Mouse (Mus musculus) forebrain, embryonic 15.5 days (tissue): ENCODE data around the gene Tdgf1. TPM values are rescaled to one million over a fixed set of nuclear protein-coding genes. Genes with fewer than 3 reads are reported as not detected.

Experiments used
- microRNA-seq: library from miRNA; unstranded; fragments of <30 nt; microRNA quantifications from one replicate; pipeline ENCODE4, GENCODE M21; 2016
- polyA plus RNA-seq: library from polyadenylated mRNA; unstranded; fragments of >200 nt; fragmentation: Nextera tagmentation; extraction: Ambion mirVana; gene quantifications from 2 replicates; pipeline ENCODE4 v1.2.1, GENCODE M21; 2015

The Tdgf1 gene
- polyA plus RNA-seq, 1 experiment from 2014 or later = not detected

Small RNA genes lying within 50 kb of the gene (microRNA-seq; reads per million reads assigned to microRNA genes)
- gene Gm24269 = not detected

Other genes with a start within 250 kb of the Tdgf1 start
- 0.45 and 1.3 TPM in 2 replicates for gene Myl3, start 204.3 kb downstream of the Tdgf1 start, polyA plus RNA-seq
- 6.3 and 7.0 TPM in 2 replicates for gene Pth1r, start 199.0 kb downstream of the Tdgf1 start, polyA plus RNA-seq
- not detected in 2 replicates for gene Prss42, start 148.0 kb downstream of the Tdgf1 start, polyA plus RNA-seq
- not detected in 2 replicates for gene Prss44, start 132.2 kb downstream of the Tdgf1 start, polyA plus RNA-seq
- gene Prss43, start 119.5 kb downstream of the Tdgf1 start, polyA plus RNA-seq = not detected in 2 replicates
- gene Prss45, start 111.6 kb downstream of the Tdgf1 start, polyA plus RNA-seq = 0.20 TPM in 1 of 2 replicates, not detected in the other
- gene Prss46, start 101.7 kb downstream of the Tdgf1 start, polyA plus RNA-seq = not detected in 2 replicates
- 0.15 and 0.20 TPM in 2 replicates for gene Prss50, start 88.2 kb downstream of the Tdgf1 start, polyA plus RNA-seq
- 0.60 and 0.74 TPM in 2 replicates for gene Als2cl, start 66.3 kb downstream of the Tdgf1 start, polyA plus RNA-seq
- 0.92 and 1.2 TPM in 2 replicates for gene Tmie, start 66.0 kb downstream of the Tdgf1 start, polyA plus RNA-seq
- not detected in 2 replicates for gene Fam240a, start 29.3 kb downstream of the Tdgf1 start, polyA plus RNA-seq
- gene Lrrc2, start 5.4 kb upstream of the Tdgf1 start, polyA plus RNA-seq = 0.13 and 0.36 TPM in 2 replicates
- gene Rtp3, start 44.4 kb upstream of the Tdgf1 start, polyA plus RNA-seq = not detected in 2 replicates
- 0.64 and 0.70 TPM in 2 replicates for gene Ltf, start 73.1 kb upstream of the Tdgf1 start, polyA plus RNA-seq
- gene Ccrl2, start 111.4 kb upstream of the Tdgf1 start, polyA plus RNA-seq = 1.0 and 1.1 TPM in 2 replicates
- gene Lrrfip2, start 171.4 kb upstream of the Tdgf1 start, polyA plus RNA-seq = 41.8 and 42.8 TPM in 2 replicates